Mouse (Mus musculus): ENCODE results near the gene Klf13.

Gene Klf13

GRCm38 (mm10) chr7:63949176-63949575 lies 10.5 kb upstream of the Klf13 start:
- no peak for DNase-seq (ENCODE audit: low read depth, low spot score)

- no peak for DNase-seq (ENCODE audit: low read depth, low spot score)
These were observed 9.1 kb upstream of the Klf13 start for GRCm38 (mm10) chr7:63947514-63948487.

GRCm38 (mm10) chr7:63943946-63944345 lies 5.2 kb upstream of the Klf13 start:
- DNase-seq (ENCODE audit: low read depth, low spot score): peak; percentile 51

- no peak for DNase-seq (ENCODE audit: low read depth, low spot score)
These were observed 2.8 kb upstream of the Klf13 start for GRCm38 (mm10) chr7:63941501-63941900.

GRCm38 (mm10) chr7:63941050-63941449 lies 2.3 kb upstream of the Klf13 start:
- no peak for DNase-seq (ENCODE audit: low read depth, low spot score)

GRCm38 (mm10) chr7:63940321-63940720 lies 1.6 kb upstream of the Klf13 start:
- DNase-seq (ENCODE audit: low read depth, low spot score): no peak

- peak; percentile 87 for DNase-seq (ENCODE audit: low read depth, low spot score)
These were observed 759 bp upstream of the Klf13 start for GRCm38 (mm10) chr7:63939397-63939951.

- DNase-seq (ENCODE audit: low read depth, low spot score): peak; percentile 90
These were observed 425 bp downstream of the Klf13 start for GRCm38 (mm10) chr7:63938066-63938913.

GRCm38 (mm10) chr7:63937236-63938065 lies 1.3 kb downstream of the Klf13 start:
- DNase-seq (ENCODE audit: low read depth, low spot score): peak; percentile 95

- DNase-seq (ENCODE audit: low read depth, low spot score): no peak
These were observed 1.8 kb downstream of the Klf13 start for GRCm38 (mm10) chr7:63936986-63937235.

- peak; percentile 81 for DNase-seq (ENCODE audit: low read depth, low spot score)
These were observed 2.3 kb downstream of the Klf13 start for GRCm38 (mm10) chr7:63936188-63936985.

GRCm38 (mm10) chr7:63935809-63936187 lies 2.9 kb downstream of the Klf13 start:
- DNase-seq (ENCODE audit: low read depth, low spot score): no peak

GRCm38 (mm10) chr7:63934530-63934929 lies 4.2 kb downstream of the Klf13 start:
- DNase-seq (ENCODE audit: low read depth, low spot score): no peak

GRCm38 (mm10) chr7:63933905-63934304 lies 4.8 kb downstream of the Klf13 start:
- DNase-seq (ENCODE audit: low read depth, low spot score): no peak

- DNase-seq (ENCODE audit: low read depth, low spot score): no peak
These were observed 6.3 kb downstream of the Klf13 start for GRCm38 (mm10) chr7:63932461-63932860.

- DNase-seq (ENCODE audit: low read depth, low spot score): no peak
These were observed 7.9 kb downstream of the Klf13 start for GRCm38 (mm10) chr7:63930766-63931165.

GRCm38 (mm10) chr7:63930132-63930531 lies 8.6 kb downstream of the Klf13 start:
- DNase-seq (ENCODE audit: low read depth, low spot score): peak; percentile 81

- no peak for DNase-seq (ENCODE audit: low read depth, low spot score)
These were observed 9.6 kb downstream of the Klf13 start for GRCm38 (mm10) chr7:63929080-63929479.

- no peak for DNase-seq (ENCODE audit: low read depth, low spot score)
These were observed 11.6 kb downstream of the Klf13 start for GRCm38 (mm10) chr7:63927121-63927520.

GRCm38 (mm10) chr7:63926492-63926891 lies 12.2 kb downstream of the Klf13 start:
- no peak for DNase-seq (ENCODE audit: low read depth, low spot score)

Data from CD4-positive, CD25-positive, alpha-beta regulatory T cell, adult 2 months (primary cell).